Mouse (Mus musculus): ENCODE data around the gene Tsc22d3. TPM values are rescaled to one million over a fixed set of nuclear protein-coding genes. Genes with fewer than 3 reads are reported as not detected.

Gene Tsc22d3
- polyA plus RNA-seq (2014; fragmentation: Illumina TruSeq; extraction: RNeasy Lipid Tissue Mini Kit (QIAGEN cat#74804); ENCODE audit: low read depth, low replicate concordance) = 15.0 TPM

DNA sequence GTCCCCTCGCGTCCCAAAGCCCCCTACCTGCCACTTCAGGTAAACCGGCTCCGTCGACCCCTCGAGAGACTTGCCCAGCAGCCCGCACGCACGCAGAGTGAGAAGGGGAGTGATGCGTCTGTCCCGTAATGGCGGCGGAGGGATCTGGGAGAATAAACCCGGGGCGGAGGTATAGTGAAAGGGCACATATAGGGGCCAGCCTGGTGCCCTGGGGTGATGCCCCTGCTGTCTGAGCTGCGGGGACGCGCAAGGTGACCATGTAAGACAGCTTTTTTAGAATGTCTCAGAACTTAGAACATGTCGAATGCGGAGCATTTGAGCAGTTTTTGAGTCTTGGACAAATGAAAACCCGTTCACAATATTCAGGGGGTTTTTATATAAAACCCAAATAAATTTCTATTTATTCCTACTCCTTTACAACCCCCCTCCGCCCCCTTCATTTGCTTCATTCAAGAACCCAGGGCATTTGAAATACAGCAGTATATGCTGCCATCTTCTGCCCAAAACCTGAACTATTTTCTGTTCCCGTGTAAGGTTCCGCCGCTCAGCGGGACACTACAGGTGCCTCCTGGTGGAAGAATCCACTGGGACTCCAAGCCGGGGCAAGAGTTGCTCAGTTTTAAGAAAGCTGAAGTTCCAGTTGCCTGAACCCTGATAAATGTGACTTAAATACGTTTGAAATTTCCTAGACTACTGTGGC lies at the start of gene Tsc22d3:
Tsc22d3 (minus strand) TSS at position 250 of the 700 bp plus-strand sequence.

Other genes with a start within 250 kb of the Tsc22d3 start
- gene Prps1, start 144.0 kb downstream of the Tsc22d3 start, polyA plus RNA-seq (2014; fragmentation: Illumina TruSeq; extraction: RNeasy Lipid Tissue Mini Kit (QIAGEN cat#74804); ENCODE audit: low read depth, low replicate concordance) = 27.6 TPM
- gene Mid2, start 63.9 kb upstream of the Tsc22d3 start, polyA plus RNA-seq (2014; fragmentation: Illumina TruSeq; extraction: RNeasy Lipid Tissue Mini Kit (QIAGEN cat#74804); ENCODE audit: low read depth, low replicate concordance) = 4.5 TPM
- gene Tex13b, start 212.8 kb upstream of the Tsc22d3 start, polyA plus RNA-seq (2014; fragmentation: Illumina TruSeq; extraction: RNeasy Lipid Tissue Mini Kit (QIAGEN cat#74804); ENCODE audit: low read depth, low replicate concordance) = 28.9 TPM